Mouse (Mus musculus): ENCODE results near the gene Itsn2.

- TF ChIP-seq CTCF (IDR thresholded peaks at IDR 0.05; ENCODE audit: low read depth) (no peak), EP300 (optimal IDR thresholded peaks at IDR 0.05) (no peak)
Observed at GRCm38 (mm10) chr12:4679971-4680370, 87.5 kb downstream of the Itsn2 start.

Data from stomach, postnatal 0 days (tissue).